Mouse (Mus musculus) cerebellum, postnatal 10 days (tissue): ENCODE results near the gene Aloxe3.
A peak's percentile ranks its signal among the peaks of the same experiment; 100 is the strongest.

Source experiments
- DNase-seq, 2 experiments: peaks; one replicate each; pipeline ENCODE4 v3.0.0; 2021; ENCODE audit warnings: mixed read lengths in 2 of 2

Aloxe3 gene

DNA sequence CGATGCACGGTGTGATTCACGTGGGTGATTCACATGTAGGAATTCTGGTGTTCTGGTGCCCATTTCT is at the start of gene Aloxe3:
Aloxe3 (plus strand) TSS at position 45 of the 67 bp plus-strand sequence.
- DNase-seq, result no peak

DNA sequence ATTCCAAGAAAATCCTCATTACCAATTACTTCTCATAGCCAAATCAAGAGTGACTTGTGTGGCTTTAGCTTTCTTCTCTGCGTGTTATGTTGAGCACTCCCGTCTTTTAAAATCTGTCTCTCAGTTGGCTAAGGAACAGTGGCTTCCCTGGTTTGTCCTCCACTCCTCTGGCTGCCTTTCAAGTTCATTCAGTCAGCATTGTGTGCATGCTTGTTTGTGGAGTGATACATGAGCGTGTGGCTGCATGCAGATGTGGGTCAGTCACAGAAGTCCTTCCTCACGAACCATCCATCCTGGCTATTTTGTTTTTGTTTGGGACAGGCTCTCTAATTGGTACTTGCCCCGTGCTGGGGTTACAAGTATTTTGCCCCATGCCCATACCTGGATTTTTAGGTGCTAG is 49.1 kb upstream of the Aloxe3 start:
- DNase-seq, result no peak

DNA sequence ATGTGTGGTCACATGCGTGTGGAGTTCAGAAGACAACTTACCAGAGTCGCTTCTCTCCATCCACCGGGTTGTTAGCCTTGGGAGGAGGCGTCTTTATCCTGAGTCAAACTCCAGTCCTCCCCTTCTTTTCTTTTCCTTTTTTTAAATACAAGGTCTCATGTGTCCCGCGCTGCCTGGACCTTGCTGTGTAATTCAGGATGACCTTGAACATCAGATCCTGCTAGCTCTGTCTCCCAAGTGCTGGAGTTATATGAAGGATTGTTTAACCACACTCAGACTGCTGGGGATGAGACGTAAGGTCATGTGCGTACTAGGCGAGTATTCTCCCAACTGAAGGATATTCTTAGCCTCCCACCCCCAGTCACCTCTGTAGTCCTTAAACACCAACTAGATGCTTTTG is 48.4 kb upstream of the Aloxe3 start:
- no peak for DNase-seq

DNA sequence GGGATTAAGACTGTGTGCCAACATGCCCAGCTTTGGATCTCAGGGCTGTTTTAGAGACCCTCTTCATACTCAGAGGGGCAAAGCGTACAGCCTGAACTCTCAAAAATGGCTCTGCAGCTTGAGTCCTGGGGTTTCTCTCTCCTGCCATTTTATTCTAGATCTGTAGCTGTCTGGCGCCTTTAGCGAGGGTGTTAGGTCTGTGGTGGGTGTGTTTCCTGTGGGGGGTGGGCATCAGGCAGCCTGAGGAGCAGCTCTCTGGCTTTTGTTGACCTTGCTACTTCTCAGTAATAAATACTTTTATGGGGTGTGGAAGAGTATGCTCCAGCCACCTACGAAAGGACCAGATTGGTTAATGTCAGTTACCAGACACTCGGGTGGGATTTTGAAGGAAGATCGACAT is 47.7 kb upstream of the Aloxe3 start:
- DNase-seq, result no peak

DNA sequence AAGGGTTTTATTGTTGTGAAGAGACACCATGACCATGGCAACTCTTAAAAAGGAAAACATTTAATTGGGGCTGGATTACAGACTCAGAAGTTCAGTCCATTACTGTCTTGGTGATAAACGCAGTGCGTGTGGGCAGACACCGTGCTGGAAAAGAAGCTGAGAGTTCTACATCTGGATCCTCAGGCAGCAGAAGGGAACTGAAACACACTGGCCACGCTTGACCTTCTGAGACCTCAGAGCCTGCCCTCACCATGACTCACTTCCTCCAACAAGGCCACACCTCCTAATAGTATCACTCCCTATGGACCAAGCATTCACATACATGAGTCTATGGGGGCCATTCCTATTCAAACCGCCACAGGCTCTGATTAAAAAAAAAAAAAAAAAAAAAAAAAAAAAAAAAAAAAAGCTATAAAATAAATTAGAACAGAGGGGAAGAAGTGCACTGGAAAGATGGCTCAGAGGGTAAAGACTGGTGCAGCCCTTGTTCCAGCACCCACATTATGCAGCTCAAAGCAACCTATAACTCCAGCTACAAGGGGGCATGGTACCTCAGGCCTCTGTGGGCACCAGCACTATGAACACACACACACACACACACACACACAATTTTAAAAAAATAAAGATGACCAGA is 46.8 kb upstream of the Aloxe3 start:
- DNase-seq, result no peak

DNA sequence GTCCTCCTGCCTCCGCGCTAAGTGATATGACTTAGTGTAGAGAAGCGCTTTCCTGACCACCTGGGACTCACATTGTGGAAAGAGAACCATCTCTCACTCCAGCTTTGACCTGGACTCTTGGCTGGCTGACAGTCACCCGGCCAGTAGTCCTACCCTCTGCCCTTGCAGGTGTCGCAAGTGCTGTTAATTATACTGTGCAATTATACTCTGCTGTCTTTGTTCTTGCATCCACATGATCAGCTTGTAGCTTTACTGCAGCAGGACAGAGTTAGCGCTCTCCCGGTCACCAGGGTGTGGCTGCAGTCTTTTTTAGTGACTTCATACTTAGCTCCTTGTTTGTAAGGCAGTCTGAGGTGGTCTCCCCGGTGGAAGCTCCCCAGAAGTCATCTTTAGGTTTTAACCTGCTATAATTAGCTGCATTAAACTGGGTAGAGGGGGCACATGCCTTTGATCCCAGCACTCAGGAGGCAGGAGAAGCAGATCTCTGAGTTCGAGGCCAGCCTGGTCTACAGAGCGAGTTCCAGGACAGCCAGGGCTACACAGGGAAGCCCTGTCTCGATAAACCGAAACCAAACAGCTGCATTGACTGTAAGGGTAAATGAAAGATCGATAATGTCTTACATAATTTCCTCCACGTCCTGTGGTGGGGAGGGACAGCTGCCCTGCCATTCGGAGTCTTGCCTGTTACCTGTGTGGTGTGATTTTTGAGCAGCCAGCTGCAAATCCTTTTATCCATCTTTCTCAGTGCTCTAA is 45.4 kb upstream of the Aloxe3 start:
- DNase-seq, result no peak

DNA sequence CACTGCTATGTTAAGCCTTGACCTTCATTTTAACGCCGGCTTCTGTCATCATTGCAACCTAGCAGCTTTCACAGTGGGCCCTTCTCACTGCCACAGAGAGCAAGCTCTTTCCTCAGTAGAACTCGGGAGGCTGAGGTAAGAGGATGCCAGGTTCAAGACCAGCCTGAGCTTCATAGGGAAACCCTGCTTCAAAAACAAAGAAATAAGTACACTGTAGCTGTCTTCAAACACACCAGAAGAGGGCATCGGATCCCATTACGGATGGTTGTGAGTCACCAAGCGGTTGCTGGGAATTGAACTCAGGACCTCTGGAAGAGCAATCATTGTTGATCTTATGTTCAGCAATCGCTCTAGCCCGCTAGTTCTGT is 44.9 kb upstream of the Aloxe3 start:
- DNase-seq, result no peak

DNA sequence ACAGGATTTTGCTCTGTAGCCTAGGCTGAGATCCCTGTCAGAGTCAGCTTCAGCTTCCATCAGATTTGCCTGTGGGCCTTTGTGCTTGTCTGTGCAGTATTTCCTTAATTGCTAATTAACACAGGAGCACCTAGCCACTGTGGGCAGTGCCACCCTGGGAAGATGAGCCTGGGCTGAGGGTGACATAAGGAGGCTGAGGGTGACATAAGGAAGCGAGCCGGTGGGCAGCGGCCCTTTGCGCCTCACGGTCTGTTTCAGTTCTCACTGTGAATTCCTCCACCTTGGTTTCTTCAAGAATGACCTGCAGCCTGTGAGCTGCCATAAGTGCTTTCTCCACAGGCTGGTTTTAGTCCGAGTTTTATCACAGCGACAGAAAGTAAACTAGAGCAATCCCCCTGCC is 44.1 kb upstream of the Aloxe3 start:
- DNase-seq, result no peak

DNA sequence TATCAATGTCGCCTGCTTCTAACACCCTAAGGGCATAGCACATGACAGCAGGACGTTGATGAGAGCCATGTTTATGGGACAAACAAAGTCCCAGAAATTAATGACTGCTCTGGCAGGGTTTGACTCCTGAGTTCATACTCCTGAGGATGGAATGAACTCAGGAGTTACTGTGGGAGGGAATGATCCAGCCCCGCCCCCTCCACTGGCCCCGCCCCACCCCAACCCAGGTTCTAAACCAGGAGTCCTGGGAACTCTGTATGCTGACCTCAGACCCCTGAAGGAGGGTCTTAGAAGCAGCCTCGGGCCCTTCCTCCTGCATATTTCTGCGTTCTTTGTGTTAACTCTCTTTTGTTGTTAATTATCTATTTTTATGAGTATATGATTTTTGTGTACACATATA is 40.1 kb upstream of the Aloxe3 start:
- no peak for DNase-seq

DNA sequence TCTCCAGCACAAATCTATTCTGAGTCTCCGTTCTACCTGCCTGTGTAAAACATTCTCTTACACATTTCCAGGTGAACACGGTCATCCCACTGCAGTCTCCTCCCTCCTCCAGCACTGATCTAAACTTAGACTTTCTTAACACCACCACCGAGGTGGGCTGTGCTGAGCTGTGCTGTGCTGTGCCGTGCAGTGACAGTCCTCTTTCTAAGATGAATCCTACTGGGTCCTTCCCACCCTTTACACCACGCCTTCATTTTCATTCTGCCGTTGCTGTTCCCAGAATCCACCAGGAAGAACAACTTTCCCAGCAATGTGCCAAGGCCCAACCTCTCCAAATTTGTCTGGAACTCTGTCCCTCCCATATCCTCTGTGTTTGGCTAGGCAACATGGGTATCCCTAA is 39.3 kb upstream of the Aloxe3 start:
- DNase-seq, result no peak

DNA sequence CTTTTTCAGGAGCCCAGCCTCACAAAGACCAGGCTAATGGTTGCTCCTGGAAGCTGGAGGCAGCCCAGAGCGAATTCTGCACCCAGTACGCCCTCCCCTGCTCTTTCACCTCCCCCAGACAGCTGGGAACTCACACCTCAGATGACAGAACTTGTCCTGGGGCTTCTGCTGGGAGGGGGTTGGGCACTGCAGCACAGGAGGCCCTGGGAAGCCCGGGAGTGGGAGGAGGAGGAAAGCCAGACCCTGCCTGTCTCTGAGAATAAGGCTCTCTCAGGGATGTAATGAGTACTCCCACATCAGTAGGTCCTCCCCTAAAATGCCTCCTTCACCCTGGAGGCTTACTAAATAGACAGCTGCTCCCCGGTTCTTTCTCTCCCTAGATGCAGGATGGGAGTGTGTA is 38.6 kb upstream of the Aloxe3 start:
- peak in 1 of 2 experiments; percentile 15 for DNase-seq

DNA sequence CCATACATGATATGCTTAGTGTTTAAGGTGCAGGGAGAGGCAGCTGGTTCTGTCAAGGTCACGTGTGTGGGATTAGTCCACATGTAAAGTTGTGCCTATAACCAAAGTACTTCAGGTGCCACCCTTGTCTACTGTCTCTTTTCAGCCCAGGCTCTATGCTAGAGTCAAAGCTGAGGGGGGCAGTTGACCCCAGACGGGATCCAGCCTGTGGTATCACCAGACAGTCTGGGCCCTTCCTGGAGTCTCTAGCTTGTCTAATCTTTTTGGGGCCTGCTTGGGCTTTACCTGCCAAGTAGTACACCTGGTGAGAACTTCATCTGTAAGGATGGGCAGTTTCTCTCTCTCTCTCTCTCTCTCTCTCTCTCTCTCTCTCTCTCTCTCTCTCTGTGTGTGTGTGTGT is 38.1 kb upstream of the Aloxe3 start:
- DNase-seq, result peak in 1 of 2 experiments; percentile 21

DNA sequence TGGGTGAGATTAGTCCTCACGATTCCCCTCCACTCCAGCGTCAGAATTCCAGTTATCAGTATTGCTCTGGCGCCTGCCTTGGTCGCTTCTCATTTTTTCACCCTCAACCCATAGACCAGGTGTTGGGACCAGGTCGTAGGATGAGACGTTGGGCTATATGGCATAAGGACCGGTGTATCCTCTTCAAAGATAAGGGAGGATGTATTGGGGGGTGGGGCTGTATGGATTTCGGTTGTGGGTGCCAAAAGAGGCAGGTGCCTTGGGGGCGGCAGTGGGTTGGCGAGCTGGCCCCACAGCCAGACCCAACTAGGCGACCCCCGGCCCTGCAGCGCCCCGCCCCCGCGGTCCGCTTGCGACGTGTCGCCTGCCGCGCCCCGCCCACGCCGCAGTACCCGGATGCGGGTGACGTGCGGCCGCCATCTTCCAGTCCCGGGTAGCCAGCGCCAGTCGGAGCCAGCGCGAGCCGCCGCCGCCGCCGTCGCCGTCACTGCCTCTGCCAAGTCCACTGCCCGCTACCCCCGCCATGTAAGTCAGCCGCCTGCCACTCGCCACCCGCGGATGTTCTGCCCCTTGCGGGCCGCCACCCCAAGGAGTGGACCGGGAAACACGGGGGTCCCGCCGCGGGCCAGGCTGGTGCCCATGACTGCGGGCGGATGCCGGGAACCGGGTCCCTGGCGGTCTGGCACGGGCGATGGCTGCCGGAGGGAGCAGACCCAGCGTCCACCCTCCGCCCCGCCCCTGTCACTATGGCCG is 37.4 kb upstream of the Aloxe3 start, which contains the start of gene Vamp2:
Vamp2 (plus strand) TSS at position 388 of the 753 bp plus-strand sequence.
- peak; percentile 99 for DNase-seq

DNA sequence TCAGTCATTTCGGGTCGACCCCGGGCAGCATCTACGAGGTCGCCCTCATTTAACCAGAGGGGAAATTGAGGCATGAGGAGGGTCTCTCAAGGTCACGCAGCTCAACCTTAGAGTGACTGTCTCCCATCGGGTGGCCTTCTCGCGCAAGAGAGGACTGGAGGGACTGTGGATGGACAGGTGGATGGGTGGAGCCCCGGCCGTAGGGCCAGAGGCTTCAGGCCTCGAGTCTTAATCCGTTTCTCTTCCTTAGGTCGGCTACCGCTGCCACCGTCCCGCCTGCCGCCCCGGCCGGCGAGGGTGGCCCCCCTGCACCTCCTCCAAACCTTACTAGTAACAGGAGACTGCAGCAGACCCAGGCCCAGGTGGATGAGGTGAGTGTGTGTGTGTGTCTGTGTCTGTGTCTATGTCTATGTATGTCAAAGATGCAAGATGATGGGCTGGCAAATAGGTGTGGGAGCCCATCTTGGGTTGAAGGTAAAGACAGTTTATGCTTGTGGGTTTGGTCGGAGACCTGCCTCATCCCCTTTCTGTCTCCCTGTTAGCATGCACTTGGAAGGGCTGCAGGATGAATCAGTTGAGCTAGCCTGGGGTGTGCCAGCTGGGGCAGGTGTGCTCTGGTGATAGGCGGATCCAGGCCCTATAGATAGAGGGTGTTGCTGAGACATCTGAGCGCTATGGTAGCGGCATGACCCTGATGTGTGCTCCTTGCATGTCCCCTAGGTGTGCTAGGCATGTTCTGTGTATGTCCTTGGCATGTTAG is 36.7 kb upstream of the Aloxe3 start:
- no peak for DNase-seq

DNA sequence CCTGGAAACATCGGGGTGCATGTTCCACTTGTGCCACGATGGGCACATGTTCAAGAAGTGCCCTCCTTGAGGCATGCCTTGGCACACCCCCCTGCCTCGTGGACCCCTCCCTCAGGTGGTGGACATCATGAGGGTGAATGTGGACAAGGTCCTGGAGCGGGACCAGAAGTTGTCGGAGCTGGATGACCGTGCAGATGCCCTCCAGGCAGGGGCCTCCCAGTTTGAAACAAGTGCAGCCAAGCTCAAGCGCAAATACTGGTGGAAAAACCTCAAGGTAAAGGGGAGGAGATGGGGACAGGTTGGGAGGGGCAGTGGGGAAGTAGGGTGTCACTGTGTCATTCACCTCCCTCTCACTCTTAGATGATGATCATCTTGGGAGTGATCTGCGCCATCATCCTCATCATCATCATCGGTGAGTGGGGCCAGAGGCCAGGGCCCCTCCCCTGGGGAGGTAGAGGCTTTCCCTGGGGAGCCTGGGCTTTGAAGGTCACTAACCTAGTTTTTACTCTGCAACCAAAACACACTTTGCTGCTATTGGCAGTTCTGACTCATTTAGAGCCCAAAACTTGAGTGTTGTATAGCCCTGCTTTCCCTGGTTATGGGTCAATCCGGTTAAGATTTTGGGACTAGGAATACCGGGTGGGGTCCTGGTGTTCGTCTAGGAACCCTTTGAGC is 35.9 kb upstream of the Aloxe3 start:
- peak; percentile 52 to 59 for DNase-seq

DNA sequence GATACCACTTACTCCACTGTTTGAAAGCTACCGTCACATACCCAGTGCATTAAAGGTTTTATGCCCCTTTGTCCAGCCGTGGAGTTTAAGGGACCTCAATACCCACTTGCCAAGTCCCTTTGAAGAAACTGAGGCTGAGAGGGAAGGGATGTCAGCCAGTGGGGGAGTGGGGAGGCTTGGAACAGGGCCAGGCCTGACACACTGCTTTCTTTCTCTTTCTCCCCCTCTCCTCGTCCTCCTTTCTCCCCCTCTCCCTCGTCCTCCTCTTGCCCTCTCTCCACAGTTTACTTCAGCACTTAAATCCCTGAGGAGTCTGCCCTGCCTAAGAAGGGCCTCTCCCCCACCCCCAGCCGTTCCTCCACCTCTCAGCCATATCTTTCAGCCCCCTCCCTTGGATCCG is 35.3 kb upstream of the Aloxe3 start:
- peak in 1 of 2 experiments; percentile 27 for DNase-seq

DNA sequence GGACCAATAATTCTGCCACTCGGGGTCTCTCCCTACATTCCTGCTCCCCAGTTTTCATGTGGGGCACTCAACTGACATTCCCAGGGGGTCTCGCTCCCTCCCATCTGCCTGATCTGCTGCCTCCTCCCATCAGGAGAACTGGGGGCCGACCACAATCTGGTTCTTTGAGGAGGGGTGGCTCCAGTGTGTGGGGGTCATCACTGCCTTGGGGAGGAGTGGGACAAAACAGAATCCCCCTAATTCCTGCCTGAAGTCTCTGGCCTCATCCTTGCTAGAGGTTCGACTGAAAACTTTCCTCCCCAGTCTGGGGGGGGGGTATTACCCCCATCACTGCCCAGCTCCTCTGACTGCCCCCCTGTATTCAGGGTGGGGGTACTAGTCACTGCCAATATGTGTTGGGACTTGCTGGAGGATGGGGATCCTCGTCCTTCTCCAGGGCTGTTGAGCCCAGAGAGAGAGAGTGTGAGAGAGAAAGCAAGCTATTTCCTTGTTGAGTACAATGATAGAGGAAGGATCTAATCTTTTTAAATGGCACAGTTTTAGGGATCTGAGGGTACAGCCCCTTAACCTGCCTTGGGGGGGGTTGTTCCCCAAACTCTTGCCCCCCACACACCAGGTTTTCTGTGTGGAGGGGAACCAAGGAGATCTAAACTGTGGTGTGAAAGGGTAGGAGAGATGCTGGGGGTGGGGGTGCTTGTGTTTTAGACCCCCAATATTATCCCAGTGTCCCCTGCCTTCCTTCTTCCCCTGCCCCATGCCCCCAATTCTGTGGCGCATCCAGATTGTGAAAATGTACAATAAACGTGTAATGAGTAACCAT is 33.9 kb upstream of the Aloxe3 start:
- peak; percentile 18 to 19 for DNase-seq

DNA sequence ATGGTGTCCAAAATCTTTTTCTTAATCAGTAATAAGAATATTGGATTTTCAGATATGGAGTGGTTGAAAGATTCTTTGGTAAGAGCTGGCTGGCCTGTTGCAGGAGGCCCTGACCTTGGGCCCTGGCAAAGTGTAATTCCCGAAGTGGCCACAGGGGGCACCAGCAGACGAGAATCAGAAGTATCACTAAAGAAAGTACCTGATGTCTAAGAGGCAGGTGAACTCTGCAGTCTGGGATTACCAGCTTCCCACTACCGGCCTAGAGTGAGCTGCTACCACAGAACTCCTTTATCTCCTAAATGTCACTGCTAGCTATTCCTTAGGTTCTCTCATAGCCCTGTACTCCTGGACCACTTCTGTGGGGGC is 33.3 kb upstream of the Aloxe3 start:
- DNase-seq, result peak; percentile 93 to 97

DNA sequence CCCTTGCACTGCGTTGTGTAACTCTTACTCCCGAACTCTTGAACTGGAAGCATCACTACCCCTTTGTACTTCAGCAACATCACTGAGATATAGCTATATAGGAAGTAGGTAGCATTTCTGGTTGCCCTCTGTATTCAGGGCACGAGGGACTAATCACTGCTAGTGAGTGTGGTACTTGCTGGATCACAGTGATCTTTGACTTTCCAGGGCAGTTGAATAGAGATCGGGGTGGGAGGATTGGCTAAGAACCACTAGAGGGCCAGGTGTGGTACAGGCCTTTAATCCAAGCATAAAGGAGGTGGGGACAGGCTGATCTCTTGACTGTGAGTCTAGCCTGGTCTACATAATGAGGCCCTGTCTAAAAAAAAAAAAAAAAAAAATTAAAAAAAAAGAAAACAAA is 32.8 kb upstream of the Aloxe3 start:
- peak in 1 of 2 experiments; percentile 30 for DNase-seq

DNA sequence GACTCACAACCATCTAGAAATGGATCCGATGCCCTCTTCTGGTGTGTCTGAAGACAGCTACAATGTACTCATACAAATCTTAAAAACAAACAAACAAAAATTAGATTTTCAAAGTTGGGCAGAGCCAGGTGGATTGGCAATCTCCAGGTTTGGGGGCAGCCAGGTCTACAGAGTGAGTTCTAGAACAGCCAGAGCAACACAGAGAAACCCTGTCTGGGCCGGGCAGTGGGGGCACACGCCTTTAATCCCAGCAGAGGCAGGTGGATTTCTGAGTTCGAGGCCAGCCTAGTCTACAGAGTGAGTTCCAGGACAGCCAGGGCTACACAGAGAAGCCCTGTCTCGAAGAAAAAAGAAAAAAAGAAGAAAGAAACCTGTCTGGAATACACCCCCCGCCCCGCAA is 31.8 kb upstream of the Aloxe3 start:
- peak in 1 of 2 experiments; percentile 17 for DNase-seq

DNA sequence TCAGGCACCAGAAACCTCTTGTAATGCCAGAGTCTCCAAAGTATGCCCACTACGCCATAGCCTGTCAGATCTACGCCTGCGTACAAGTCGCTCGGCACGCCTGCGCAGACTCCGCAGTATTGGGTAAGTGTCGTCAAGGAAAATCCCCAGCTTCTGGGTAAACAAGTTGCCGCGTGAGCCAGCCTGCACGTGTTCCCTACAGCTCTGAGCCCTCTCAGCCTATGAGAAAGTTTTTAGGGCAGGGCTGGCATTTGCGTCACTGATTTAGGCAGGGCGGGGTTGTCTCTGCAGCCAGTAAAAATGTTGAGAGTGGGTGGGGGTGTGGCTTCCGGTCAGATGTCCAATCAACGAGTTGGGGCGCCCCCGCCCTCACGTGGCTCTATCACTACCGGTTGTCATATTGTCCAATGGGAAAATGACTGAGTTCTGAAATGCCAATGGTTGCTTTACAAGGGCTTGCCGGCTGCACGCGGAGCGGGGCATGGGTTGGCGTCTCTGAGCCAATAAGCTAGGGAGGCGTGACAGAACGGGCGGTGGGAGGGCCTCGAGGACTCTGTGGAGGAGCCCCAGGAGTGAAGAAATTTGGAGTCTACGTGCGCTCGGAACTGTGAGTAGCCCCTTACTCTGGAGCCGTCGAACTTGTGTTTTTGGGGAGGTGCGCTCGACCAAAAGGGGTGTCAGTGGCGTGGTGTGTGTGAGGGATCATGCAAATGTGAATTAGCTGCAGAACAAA is 30.8 kb upstream of the Aloxe3 start, which contains the start of gene Per1:
Per1 (plus strand) TSS at position 521 of the 733 bp plus-strand sequence.
- DNase-seq, result peak; percentile 99
